Mouse (Mus musculus): ENCODE measurements around the gene Cd5l. TPM values are rescaled to one million over a fixed set of nuclear protein-coding genes. Genes with fewer than 3 reads are reported as not detected.
"Not testable (repeated sequence)": the region's sequence is repeated elsewhere in the genome, so short reads cannot be mapped to it uniquely, and the experiment has no call there.

Cd5l gene
- polyA plus RNA-seq (2016; fragmentation: Nextera tagmentation; extraction: Ambion mirVana): 9.3 and 9.6 TPM in 2 replicates

GRCm38 (mm10) chr3:87357581-87357980, at the start of gene Cd5l:
Gene Cd5l (plus strand): TSS chr3:87357881.
- no peak for ATAC-seq
- Histone ChIP-seq H3K36me3 (no peaks in the 10 kb centered on the region), H3K9me3 (replicated peaks) (no peaks in the 10 kb centered on the region), H3K27ac (no peak within 1 kb of the TSS), H3K4me3 (no peak within 1 kb of the TSS), H3K4me1 (no peaks in the 10 kb centered on the region), H3K9ac (no peak within 1 kb of the TSS), H3K4me2 (no peak within 1 kb of the TSS), H3K27me3 (replicated peaks) (no peaks in the 10 kb centered on the region)

GRCm38 (mm10) chr3:87309922-87310321, 47.8 kb upstream of the Cd5l start:
- no peaks in the 10 kb centered on the region for H3K27me3 ChIP-seq (replicated peaks)
- H3K4me3 ChIP-seq: no peak overlapping the region
- no peak overlapping the region for H3K9ac ChIP-seq
- H3K4me2 ChIP-seq: no peak overlapping the region
- no peaks in the 10 kb centered on the region for H3K9me3 ChIP-seq (replicated peaks)
- H3K27ac ChIP-seq: no peak overlapping the region
- H3K36me3 ChIP-seq: no peaks in the 10 kb centered on the region
- 61% methylated on average over 2 of the region's 2 CpGs for WGBS (ENCODE audit: insufficient replicate concordance)
- no peaks in the 10 kb centered on the region for H3K4me1 ChIP-seq
- no peak for ATAC-seq

- no peaks in the 10 kb centered on the region for H3K36me3 ChIP-seq
- no peaks in the 10 kb centered on the region for H3K9me3 ChIP-seq (replicated peaks)
- 36% methylated on average over 4 of the region's 4 CpGs for WGBS (ENCODE audit: insufficient replicate concordance)
- no peaks in the 10 kb centered on the region for H3K27me3 ChIP-seq (replicated peaks)
- ATAC-seq: no peak
- H3K9ac ChIP-seq: no peak overlapping the region
- H3K4me2 ChIP-seq: no peak overlapping the region
- no peak overlapping the region for H3K27ac ChIP-seq
- H3K4me1 ChIP-seq: no peaks in the 10 kb centered on the region
- H3K4me3 ChIP-seq: no peak overlapping the region
These were observed 35.1 kb upstream of the Cd5l start for GRCm38 (mm10) chr3:87322557-87322956.

GRCm38 (mm10) chr3:87323778-87324177, 33.9 kb upstream of the Cd5l start:
- Histone ChIP-seq H3K4me2 (no peak overlapping the region), H3K27me3 (replicated peaks) (no peaks in the 10 kb centered on the region), H3K4me1 (no peaks in the 10 kb centered on the region), H3K9ac (no peak overlapping the region), H3K36me3 (no peaks in the 10 kb centered on the region), H3K4me3 (no peak overlapping the region), H3K9me3 (replicated peaks) (no peaks in the 10 kb centered on the region), H3K27ac (no peak overlapping the region)
- WGBS (ENCODE audit: insufficient replicate concordance): 8% methylated on average over 3 of the region's 3 CpGs
- no peak for ATAC-seq

GRCm38 (mm10) chr3:87337899-87338298, 19.8 kb upstream of the Cd5l start:
- Histone ChIP-seq H3K36me3 (no peaks in the 10 kb centered on the region), H3K27me3 (replicated peaks) (no peaks in the 10 kb centered on the region), H3K9me3 (replicated peaks) (no peaks in the 10 kb centered on the region), H3K4me2 (no peak overlapping the region), H3K4me3 (no peak overlapping the region), H3K27ac (no peak overlapping the region), H3K9ac (no peak overlapping the region), H3K4me1 (no peaks in the 10 kb centered on the region)
- 63% methylated on average over 5 of the region's 5 CpGs for WGBS (ENCODE audit: insufficient replicate concordance)
- ATAC-seq: no peak

GRCm38 (mm10) chr3:87350992-87351391, 6.7 kb upstream of the Cd5l start:
- H3K27me3 ChIP-seq (replicated peaks); H3K36me3 ChIP-seq; H3K4me1 ChIP-seq; H3K4me3 ChIP-seq; H3K9me3 ChIP-seq (replicated peaks); ATAC-seq; H3K27ac ChIP-seq; H3K9ac ChIP-seq; H3K4me2 ChIP-seq: not testable (repeated sequence)
- WGBS (ENCODE audit: insufficient replicate concordance): 82% methylated on average over 2 of the region's 2 CpGs

- Histone ChIP-seq H3K4me1 (no peaks in the 10 kb centered on the region), H3K36me3 (no peaks in the 10 kb centered on the region), H3K4me2 (no peak overlapping the region), H3K9ac (no peak overlapping the region), H3K27me3 (replicated peaks) (no peaks in the 10 kb centered on the region), H3K27ac (no peak overlapping the region), H3K4me3 (no peak overlapping the region), H3K9me3 (replicated peaks) (no peaks in the 10 kb centered on the region)
- no peak for ATAC-seq
These were observed 1.5 kb downstream of the Cd5l start for GRCm38 (mm10) chr3:87359215-87359614.

GRCm38 (mm10) chr3:87360466-87360865, 2.8 kb downstream of the Cd5l start:
- no peak for ATAC-seq
- H3K27ac ChIP-seq: no peak overlapping the region
- no peaks in the 10 kb centered on the region for H3K9me3 ChIP-seq (replicated peaks)
- WGBS (ENCODE audit: insufficient replicate concordance): 61% methylated on average over 6 of the region's 6 CpGs
- H3K27me3 ChIP-seq (replicated peaks): no peaks in the 10 kb centered on the region
- H3K9ac ChIP-seq: no peak overlapping the region
- no peaks in the 10 kb centered on the region for H3K36me3 ChIP-seq
- H3K4me3 ChIP-seq: no peak overlapping the region
- H3K4me2 ChIP-seq: no peak overlapping the region
- no peaks in the 10 kb centered on the region for H3K4me1 ChIP-seq

- H3K4me1 ChIP-seq: no peaks in the 10 kb centered on the region
- H3K36me3 ChIP-seq: no peaks in the 10 kb centered on the region
- H3K9me3 ChIP-seq (replicated peaks): no peaks in the 10 kb centered on the region
- H3K9ac ChIP-seq: no peak overlapping the region
- no peak overlapping the region for H3K4me2 ChIP-seq
- H3K27ac ChIP-seq: no peak overlapping the region
- H3K4me3 ChIP-seq: no peak overlapping the region
- WGBS (ENCODE audit: insufficient replicate concordance): 80% methylated on average over 14 of the region's 14 CpGs
- H3K27me3 ChIP-seq (replicated peaks): no peaks in the 10 kb centered on the region
- no peak for ATAC-seq
These were observed 8.0 kb downstream of the Cd5l start for GRCm38 (mm10) chr3:87365691-87366090.

- no peak overlapping the region for H3K9ac ChIP-seq
- H3K36me3 ChIP-seq: no peaks in the 10 kb centered on the region
- H3K4me3 ChIP-seq: no peak overlapping the region
- H3K27ac ChIP-seq: no peak overlapping the region
- H3K27me3 ChIP-seq (replicated peaks): no peaks in the 10 kb centered on the region
- ATAC-seq: no peak
- H3K9me3 ChIP-seq (replicated peaks): no peaks in the 10 kb centered on the region
- H3K4me1 ChIP-seq: no peaks in the 10 kb centered on the region
- 72% methylated on average over 10 of the region's 10 CpGs for WGBS (ENCODE audit: insufficient replicate concordance)
- no peak overlapping the region for H3K4me2 ChIP-seq
These were observed 9.8 kb downstream of the Cd5l start for GRCm38 (mm10) chr3:87367511-87367910.

GRCm38 (mm10) chr3:87369181-87369580, 11.5 kb downstream of the Cd5l start:
- no peak overlapping the region for H3K27ac ChIP-seq
- WGBS (ENCODE audit: insufficient replicate concordance): 31% methylated on average over 5 of the region's 5 CpGs
- H3K36me3 ChIP-seq: no peaks in the 10 kb centered on the region
- no peak overlapping the region for H3K4me2 ChIP-seq
- no peak for ATAC-seq
- H3K27me3 ChIP-seq (replicated peaks): no peaks in the 10 kb centered on the region
- H3K9me3 ChIP-seq (replicated peaks): no peaks in the 10 kb centered on the region
- no peak overlapping the region for H3K9ac ChIP-seq
- H3K4me1 ChIP-seq: no peaks in the 10 kb centered on the region
- H3K4me3 ChIP-seq: no peak overlapping the region

- no peak for ATAC-seq
- no peak within 1 kb of the TSS for H3K4me2 ChIP-seq
These were observed 18.8 kb downstream of the Cd5l start, which contains the start of gene Fcrl1 for GRCm38 (mm10) chr3:87376195-87377165. Gene Fcrl1 (plus strand): TSS chr3:87376387.

GRCm38 (mm10) chr3:87377228-87377627, 19.5 kb downstream of the Cd5l start:
- Histone ChIP-seq H3K4me3 (no peak overlapping the region), H3K4me2 (no peak overlapping the region), H3K9me3 (replicated peaks) (no peaks in the 10 kb centered on the region), H3K36me3 (no peaks in the 10 kb centered on the region), H3K27me3 (replicated peaks) (no peaks in the 10 kb centered on the region), H3K27ac (no peak overlapping the region), H3K9ac (no peak overlapping the region), H3K4me1 (no peaks in the 10 kb centered on the region)
- WGBS (ENCODE audit: insufficient replicate concordance): 55% methylated on average over 3 of the region's 3 CpGs
- no peak for ATAC-seq

More at GRCm38 (mm10) chr3:87376195-87377165, 18.8 kb downstream of the Cd5l start, which contains the start of gene Fcrl1:
- Histone ChIP-seq H3K27ac (no peak within 1 kb of the TSS), H3K4me1 (no peaks in the 10 kb centered on the region), H3K9ac (no peak within 1 kb of the TSS), H3K27me3 (replicated peaks) (no peaks in the 10 kb centered on the region), H3K9me3 (replicated peaks) (no peaks in the 10 kb centered on the region), H3K36me3 (no peaks in the 10 kb centered on the region), H3K4me3 (no peak within 1 kb of the TSS)
- WGBS (ENCODE audit: insufficient replicate concordance): 44% methylated on average over 18 of the region's 18 CpGs

Measured in liver, embryonic 12.5 days (tissue).